Mouse (Mus musculus) heart, embryonic 10.5 days (tissue): Measurements from ENCODE around the gene Hist1h3b. TPM values are rescaled to one million over a fixed set of nuclear protein-coding genes. Genes with fewer than 3 reads are reported as not detected.

Source experiments
- DNase-seq: peaks from one replicate; pipeline ENCODE4 v3.0.0-alpha.2; 2017; ENCODE audit warnings: low spot score
- H3K27ac ChIP-seq: fragments of 300-500 bp; sonication (generic); 2 replicates; pipeline ENCODE4 v1.5.1; 2016; ENCODE audit warnings: mild to moderate bottlenecking
- H3K27me3 ChIP-seq: fragments of 300-500 bp; sonication (generic); 2 replicates; pipeline ENCODE4 v1.6.1; 2016; ENCODE audit warnings: mild to moderate bottlenecking; ENCODE audit not compliant: poor library complexity, insufficient read depth, severe bottlenecking
- H3K36me3 ChIP-seq: fragments of 300-500 bp; sonication (generic); 2 replicates; pipeline ENCODE4 v1.6.1; 2016; ENCODE audit warnings: mild to moderate bottlenecking, moderate library complexity
- H3K4me1 ChIP-seq: fragments of 300-500 bp; sonication (generic); 2 replicates; pipeline ENCODE4 v1.6.1; 2016; ENCODE audit warnings: mild to moderate bottlenecking
- H3K4me3 ChIP-seq: fragments of 300-500 bp; sonication (generic); 2 replicates; pipeline ENCODE4 v1.5.1; 2016; ENCODE audit warnings: mild to moderate bottlenecking, moderate library complexity
- H3K9me3 ChIP-seq: fragments of 300-500 bp; sonication (generic); 2 replicates; pipeline ENCODE4 v1.6.1; 2016; ENCODE audit warnings: mild to moderate bottlenecking, moderate library complexity
- WGBS: fragments of 180-500 bp; shearing (Covaris S2); methylation state at CpG from one replicate; pipeline ENCODE4 v1.1.7; 2016; 5-methylcytosine and 5-hydroxymethylcytosine counted together
- polyA plus RNA-seq: library from polyadenylated mRNA; unstranded; fragments of >200 nt; fragmentation: Nextera tagmentation; extraction: Ambion mirVana; gene quantifications from 2 replicates; pipeline ENCODE4 v1.2.1, GENCODE M21; 2016

The Hist1h3b gene
- polyA plus RNA-seq, 1 experiment from 2014 or later, result 2.6 TPM

GRCm38 (mm10) chr13:23751478-23751956, 550 bp upstream of the Hist1h3b start:
- DNase-seq, result no peak
- H3K4me3 ChIP-seq, result peak overlapping the region; percentile 55
- H3K27me3 ChIP-seq, result no peaks in the 10 kb centered on the region
- peak overlapping the region; percentile 98 for H3K27ac ChIP-seq
- peaks cover 16% of the 10 kb centered on the region for H3K4me1 ChIP-seq
- H3K9me3 ChIP-seq, result no peaks in the 10 kb centered on the region
- WGBS, result 2% methylated on average over 11 of the region's 11 CpGs
- H3K36me3 ChIP-seq, result no peaks in the 10 kb centered on the region

GRCm38 (mm10) chr13:23752742-23753172, 690 bp downstream of the Hist1h3b start:
- no peaks in the 10 kb centered on the region for H3K27me3 ChIP-seq
- peaks cover 13% of the 10 kb centered on the region for H3K4me1 ChIP-seq
- peak overlapping the region; percentile 85 for H3K27ac ChIP-seq
- no peak for DNase-seq
- H3K36me3 ChIP-seq, result no peaks in the 10 kb centered on the region
- H3K9me3 ChIP-seq, result no peaks in the 10 kb centered on the region
- WGBS, result 4% methylated on average over 6 of the region's 6 CpGs
- H3K4me3 ChIP-seq, result peak overlapping the region; percentile 53

GRCm38 (mm10) chr13:23753314-23754078, 1.4 kb downstream of the Hist1h3b start:
- Histone ChIP-seq H3K27ac (peak overlapping the region; percentile 85), H3K36me3 (no peaks in the 10 kb centered on the region), H3K4me1 (peaks cover 6% of the 10 kb centered on the region), H3K4me3 (peak overlapping the region; percentile 53), H3K9me3 (no peaks in the 10 kb centered on the region), H3K27me3 (no peaks in the 10 kb centered on the region)
- DNase-seq, result no peak
- WGBS, result 62% methylated on average over 4 of the region's 4 CpGs

GRCm38 (mm10) chr13:23755000-23755399, 2.9 kb downstream of the Hist1h3b start:
- H3K27ac ChIP-seq, result peak overlapping the region; percentile 78; the same call in 1 of the 2 replicates
- peaks cover 7% of the 10 kb centered on the region for H3K4me1 ChIP-seq
- no peak for DNase-seq
- H3K36me3 ChIP-seq, result no peaks in the 10 kb centered on the region
- H3K27me3 ChIP-seq, result no peaks in the 10 kb centered on the region
- H3K9me3 ChIP-seq, result no peaks in the 10 kb centered on the region
- H3K4me3 ChIP-seq, result no peak overlapping the region

- 0% methylated on average over 20 of the region's 22 CpGs for WGBS
- H3K36me3 ChIP-seq, result no peaks in the 10 kb centered on the region
- no peaks in the 10 kb centered on the region for H3K27me3 ChIP-seq
- H3K4me1 ChIP-seq, result peaks cover 13% of the 10 kb centered on the region
- peak within 1 kb of the TSS; percentile 87 for H3K27ac ChIP-seq
- H3K4me3 ChIP-seq, result peak within 1 kb of the TSS; percentile 59
- DNase-seq, result peak; percentile 95
- H3K9me3 ChIP-seq, result no peaks in the 10 kb centered on the region
Observed at GRCm38 (mm10) chr13:23756790-23757189, 4.7 kb downstream of the Hist1h3b start, which contains the start of gene Hist1h4b. Gene Hist1h4b (plus strand): TSS chr13:23757013.

- DNase-seq, result peak; percentile 81
- 3% methylated on average over 18 of the region's 23 CpGs for WGBS
- no peaks in the 10 kb centered on the region for H3K9me3 ChIP-seq
- peak overlapping the region; percentile 59 for H3K4me3 ChIP-seq
- no peaks in the 10 kb centered on the region for H3K36me3 ChIP-seq
- H3K27ac ChIP-seq, result peak overlapping the region; percentile 87
- no peaks in the 10 kb centered on the region for H3K27me3 ChIP-seq
- H3K4me1 ChIP-seq, result peaks cover 13% of the 10 kb centered on the region
Observed at GRCm38 (mm10) chr13:23757211-23757773, 5.2 kb downstream of the Hist1h3b start.

- no peaks in the 10 kb centered on the region for H3K9me3 ChIP-seq
- H3K4me3 ChIP-seq, result peak overlapping the region; percentile 59; the same call in 1 of the 2 replicates
- no peak for DNase-seq
- no peaks in the 10 kb centered on the region for H3K27me3 ChIP-seq
- WGBS, result 54% methylated on average over 3 of the region's 3 CpGs
- peaks cover 10% of the 10 kb centered on the region for H3K4me1 ChIP-seq
- peak overlapping the region; percentile 87 for H3K27ac ChIP-seq
- H3K36me3 ChIP-seq, result no peaks in the 10 kb centered on the region
Observed at GRCm38 (mm10) chr13:23757921-23758320, 5.9 kb downstream of the Hist1h3b start.

- no peaks in the 10 kb centered on the region for H3K9me3 ChIP-seq
- H3K27me3 ChIP-seq, result no peaks in the 10 kb centered on the region
- WGBS, result 73% methylated on average over 3 of the region's 3 CpGs
- no peak for DNase-seq
- no peaks in the 10 kb centered on the region for H3K36me3 ChIP-seq
- H3K4me3 ChIP-seq, result no peak overlapping the region
- H3K4me1 ChIP-seq, result peaks cover 19% of the 10 kb centered on the region
- H3K27ac ChIP-seq, result peak overlapping the region; percentile 88; the same call in 1 of the 2 replicates
Observed at GRCm38 (mm10) chr13:23759251-23759771, 7.2 kb downstream of the Hist1h3b start.

GRCm38 (mm10) chr13:23759916-23760239, 7.8 kb downstream of the Hist1h3b start:
- H3K27ac ChIP-seq, result peak overlapping the region; percentile 88
- H3K27me3 ChIP-seq, result no peaks in the 10 kb centered on the region
- H3K36me3 ChIP-seq, result no peaks in the 10 kb centered on the region
- no peaks in the 10 kb centered on the region for H3K9me3 ChIP-seq
- H3K4me3 ChIP-seq, result peak overlapping the region; percentile 62
- H3K4me1 ChIP-seq, result peaks cover 21% of the 10 kb centered on the region
- no peak for DNase-seq
- 66% methylated on average over 1 of the region's 1 CpGs for WGBS

- H3K27me3 ChIP-seq, result no peaks in the 10 kb centered on the region
- H3K4me3 ChIP-seq, result peak overlapping the region; percentile 62
- peaks cover 21% of the 10 kb centered on the region for H3K4me1 ChIP-seq
- DNase-seq, result no peak
- H3K36me3 ChIP-seq, result no peaks in the 10 kb centered on the region
- 2% methylated on average over 24 of the region's 27 CpGs for WGBS
- peak overlapping the region; percentile 88 for H3K27ac ChIP-seq
- no peaks in the 10 kb centered on the region for H3K9me3 ChIP-seq
Observed at GRCm38 (mm10) chr13:23760240-23760971, 8.3 kb downstream of the Hist1h3b start.

- WGBS, result under 1% methylated on average over 70 of the region's 72 CpGs
- H3K4me1 ChIP-seq, result peaks cover 21% of the 10 kb centered on the region
- H3K27ac ChIP-seq, result peak within 1 kb of the TSS; percentile 88
- peak; percentile 99 for DNase-seq
- no peaks in the 10 kb centered on the region for H3K9me3 ChIP-seq
- H3K36me3 ChIP-seq, result no peaks in the 10 kb centered on the region
- H3K27me3 ChIP-seq, result no peaks in the 10 kb centered on the region
- H3K4me3 ChIP-seq, result peak within 1 kb of the TSS; percentile 62
Observed at GRCm38 (mm10) chr13:23760972-23761864, 9.2 kb downstream of the Hist1h3b start, which contains the start of gene Hist1h4a. Gene Hist1h4a (minus strand): TSS chr13:23761230.
